ENCODE assay signal across 10 mouse cellular contexts in the genomic region with DNA sequence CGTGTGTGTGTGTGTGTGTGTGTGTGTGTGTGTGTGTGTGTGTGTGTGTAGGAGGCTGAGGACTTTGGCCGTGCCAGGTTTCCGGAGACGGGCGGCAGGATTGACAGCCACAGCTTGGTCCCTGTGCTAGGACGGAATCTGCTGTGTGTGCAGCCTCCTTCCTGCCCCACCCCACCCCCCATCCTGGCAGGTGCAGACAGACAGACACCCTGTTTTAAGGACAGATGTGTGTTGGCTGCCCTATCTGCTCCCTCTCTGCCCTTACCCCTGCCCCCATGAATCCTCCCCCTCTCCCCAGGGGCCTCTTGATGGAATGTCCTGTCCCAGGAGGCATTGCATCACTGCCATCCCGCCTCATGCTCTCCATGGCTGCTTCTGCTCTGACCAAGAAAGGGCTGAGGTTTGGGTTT.
DNase-seq lines count a peak whose midpoint lies in the region; ATAC-seq and TF ChIP-seq lines count a peak whose summit lies in the region.
"Had no signal": no experiment of that assay in that cellular context is flagged by ENCODE, and none has a peak within 500 bp of the region (broad histone marks: within the 10 kb centered on the region; RNA-seq: fewer than 3 reads in every experiment).

No protein-coding gene starts in this region.

- H3K4me1 ChIP-seq in liver, embryonic 11.5 days (replicated peaks; ENCODE audit: control insufficient read depth, insufficient read depth, low read length), result no peaks in the 10 kb centered on the region
- H3K4me1 ChIP-seq in hindbrain, postnatal 0 days (ENCODE audit: insufficient read depth, low read length), result no peaks in the 10 kb centered on the region

- ATAC-seq in liver, embryonic 11.5 days (replicated peaks; ENCODE audit: low FRiP score), result no peak
- ATAC-seq in hindbrain, postnatal 0 days, result no peak

- WGBS in liver, embryonic 11.5 days, result 52% methylated on average over 7 of the region's 7 CpGs
- 77% methylated on average over 7 of the region's 7 CpGs for WGBS in hindbrain, postnatal 0 days

- H3K4me2 ChIP-seq in liver, embryonic 11.5 days, result no peak overlapping the region
- no peak overlapping the region for H3K4me2 ChIP-seq in hindbrain, postnatal 0 days (ENCODE audit: low read depth, low read length)

- H3K36me3 ChIP-seq in liver, embryonic 11.5 days (ENCODE audit: control insufficient read depth, insufficient read depth, low read length), result no peaks in the 10 kb centered on the region
- no peaks in the 10 kb centered on the region for H3K36me3 ChIP-seq in hindbrain, postnatal 0 days (ENCODE audit: insufficient read depth, low read length)
- H3K36me3 ChIP-seq: G1E had no signal

- H3K9me3 ChIP-seq in liver, embryonic 11.5 days (ENCODE audit: control insufficient read depth, low read length), result peaks cover 4% of the 10 kb centered on the region; the same call in 1 of the 2 replicates
- no peaks in the 10 kb centered on the region for H3K9me3 ChIP-seq in hindbrain, postnatal 0 days (ENCODE audit: low read length)

- no peak overlapping the region for H3K9ac ChIP-seq in liver, embryonic 11.5 days (ENCODE audit: low read depth, low read length)
- no peak overlapping the region for H3K9ac ChIP-seq in hindbrain, postnatal 0 days (replicated peaks; ENCODE audit: low read length)

- H3K27ac ChIP-seq in liver, embryonic 11.5 days (ENCODE audit: low read depth, low read length), result no peak overlapping the region
- no peak overlapping the region for H3K27ac ChIP-seq in hindbrain, postnatal 0 days

- intact Hi-C loops in gastrocnemius, postnatal 36 days (cut with DNase I), result no loop called here
- intact Hi-C loops in left cerebral cortex, postnatal 25 days (cut with DNase I), result no loop called here

- no peak overlapping the region for H3K4me3 ChIP-seq in liver, embryonic 11.5 days (ENCODE audit: low read depth, low read length)
- no peak overlapping the region for H3K4me3 ChIP-seq in hindbrain, postnatal 0 days (ENCODE audit: low read length)
- H3K4me3 ChIP-seq: megakaryocyte, embryonic 14.5 days had no signal

- H3K27me3 ChIP-seq in liver, embryonic 11.5 days (replicated peaks; ENCODE audit: control insufficient read depth, insufficient read depth, low read length), result no peaks in the 10 kb centered on the region
- H3K27me3 ChIP-seq in hindbrain, postnatal 0 days (ENCODE audit: insufficient read depth, low read length), result no peaks in the 10 kb centered on the region

- peak; percentile 12 for DNase-seq in liver
- no peak for DNase-seq in liver, embryonic 11.5 days (ENCODE audit: low spot score)
- peak; percentile 36 to 73 for DNase-seq in gastrocnemius, postnatal 36 days
- peak; percentile 39 for DNase-seq in kidney, postnatal 10 days
- peak; percentile 46 for DNase-seq in thymus, postnatal 25 days
- DNase-seq in lung, adult 18-20 months, result no peak
- DNase-seq in left cerebral cortex, postnatal 25 days (ENCODE audit: low spot score in 2 of 2), result no peak
- DNase-seq in hindbrain, postnatal 0 days (ENCODE audit: low spot score), result no peak

- no peak for TF ChIP-seq CTCF in hindbrain, postnatal 0 days (IDR thresholded peaks at IDR 0.05; ENCODE audit: low read depth)

Comparison
In these comparisons a context has a peak if more than half of its experiments do, and no peak if none do; other contexts are left out.
1. DNase-seq: peak in liver (single experiment), gastrocnemius, postnatal 36 days (2 of 2), kidney, postnatal 10 days (single experiment) and thymus, postnatal 25 days (single experiment); none in liver, embryonic 11.5 days (single experiment), lung, adult 18-20 months (0 of 2), left cerebral cortex, postnatal 25 days (0 of 2) and hindbrain, postnatal 0 days (single experiment).